Mouse (Mus musculus): ENCODE results near the gene Mast3. TPM values are rescaled to one million over a fixed set of nuclear protein-coding genes. Genes with fewer than 3 reads are reported as not detected.

The Mast3 gene
- polyA plus RNA-seq, 1 experiment = 45.2 TPM

DNA sequence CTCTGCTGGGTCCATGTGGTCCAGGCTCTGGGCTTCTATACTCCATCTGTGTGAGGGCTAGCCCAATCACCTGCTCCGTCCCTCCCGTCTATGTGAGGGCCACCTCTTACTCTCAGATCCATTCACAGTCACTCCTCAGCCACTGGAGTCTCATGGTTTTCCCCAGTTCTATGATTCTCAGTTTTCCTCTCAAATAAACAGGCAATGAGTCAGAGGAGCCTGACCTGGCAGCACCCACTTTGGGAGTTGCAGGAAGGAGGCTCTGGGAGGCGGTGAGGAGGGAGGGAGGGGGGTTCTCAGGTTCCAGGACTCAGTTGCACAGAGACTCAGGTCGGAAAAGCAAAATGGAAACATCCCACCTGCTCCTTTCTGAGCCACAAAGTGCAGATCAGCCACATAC lies 8.0 kb upstream of the Mast3 start:
- no peak for TF ChIP-seq CTCF (IDR thresholded peaks at IDR 0.05; ENCODE audit: borderline replicate concordance, extremely low read depth, insufficient read depth, insufficient read length)
- TF ChIP-seq POLR2A (IDR thresholded peaks at IDR 0.05; ENCODE audit: borderline replicate concordance, extremely low read depth, insufficient read depth, insufficient read length, poor library complexity, severe bottlenecking) = no peak
- DNase-seq (ENCODE audit: low read depth) = no peak

DNA sequence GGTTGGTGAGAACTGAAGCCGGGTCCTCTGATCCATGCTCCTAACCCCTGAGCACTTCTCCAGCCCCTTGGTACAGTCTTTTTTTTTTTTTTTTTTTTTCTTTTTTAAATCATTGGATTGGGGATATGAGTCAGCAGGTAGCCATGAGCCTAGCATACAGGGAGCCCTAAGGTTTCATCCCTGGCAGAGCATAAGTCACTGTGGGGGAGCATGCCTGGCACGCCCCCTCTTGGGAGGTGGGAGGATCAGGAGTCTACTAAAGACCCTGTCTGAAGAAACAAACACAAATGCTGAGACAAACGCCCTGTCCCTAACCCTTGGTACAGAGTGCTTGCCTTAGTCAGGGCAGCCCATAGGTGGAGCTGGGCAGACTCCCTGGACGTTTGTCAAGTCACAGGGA lies 7.2 kb upstream of the Mast3 start:
- TF ChIP-seq POLR2A (IDR thresholded peaks at IDR 0.05; ENCODE audit: borderline replicate concordance, extremely low read depth, insufficient read depth, insufficient read length, poor library complexity, severe bottlenecking) (no peak), CTCF (IDR thresholded peaks at IDR 0.05; ENCODE audit: borderline replicate concordance, extremely low read depth, insufficient read depth, insufficient read length) (no peak)
- DNase-seq (ENCODE audit: low read depth) = no peak

DNA sequence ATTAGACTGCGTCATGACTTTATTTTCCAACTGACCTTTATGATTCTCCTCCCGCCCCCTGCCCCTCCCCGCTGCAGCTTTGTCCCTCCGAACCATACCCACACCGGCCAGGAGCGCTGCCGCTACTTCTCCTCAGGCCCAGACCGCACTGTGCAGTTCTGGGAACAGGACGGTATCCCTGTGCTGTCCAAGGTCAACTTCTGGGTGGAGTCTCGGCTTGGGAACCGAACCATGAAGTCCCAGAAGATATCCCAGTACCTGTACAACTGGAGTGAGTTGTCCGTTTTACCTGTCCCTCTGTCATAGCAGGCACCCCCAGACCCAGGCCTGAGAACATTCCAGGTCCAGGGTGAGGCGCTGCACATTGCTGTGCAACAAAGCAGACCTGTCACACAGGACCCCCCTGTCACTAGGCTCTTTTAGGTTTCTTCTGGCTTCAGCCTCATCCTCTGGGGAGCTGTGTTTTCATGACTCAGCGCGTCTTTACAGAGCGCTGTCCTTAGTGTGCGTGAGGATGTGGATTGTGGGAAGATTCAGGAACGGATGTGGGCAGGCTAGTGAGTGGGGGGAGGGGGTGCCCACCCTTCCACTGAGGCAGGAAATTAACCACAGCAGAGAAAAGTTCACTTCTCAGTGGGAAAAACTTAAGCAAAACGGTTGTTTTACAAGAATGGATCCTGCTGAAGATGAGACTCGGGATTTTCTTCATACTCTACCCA lies 6.3 kb upstream of the Mast3 start:
- TF ChIP-seq POLR2A (IDR thresholded peaks at IDR 0.05; ENCODE audit: borderline replicate concordance, extremely low read depth, insufficient read depth, insufficient read length, poor library complexity, severe bottlenecking) (no peak), CTCF (IDR thresholded peaks at IDR 0.05; ENCODE audit: borderline replicate concordance, extremely low read depth, insufficient read depth, insufficient read length) (no peak)
- DNase-seq (ENCODE audit: low read depth) = no peak

DNA sequence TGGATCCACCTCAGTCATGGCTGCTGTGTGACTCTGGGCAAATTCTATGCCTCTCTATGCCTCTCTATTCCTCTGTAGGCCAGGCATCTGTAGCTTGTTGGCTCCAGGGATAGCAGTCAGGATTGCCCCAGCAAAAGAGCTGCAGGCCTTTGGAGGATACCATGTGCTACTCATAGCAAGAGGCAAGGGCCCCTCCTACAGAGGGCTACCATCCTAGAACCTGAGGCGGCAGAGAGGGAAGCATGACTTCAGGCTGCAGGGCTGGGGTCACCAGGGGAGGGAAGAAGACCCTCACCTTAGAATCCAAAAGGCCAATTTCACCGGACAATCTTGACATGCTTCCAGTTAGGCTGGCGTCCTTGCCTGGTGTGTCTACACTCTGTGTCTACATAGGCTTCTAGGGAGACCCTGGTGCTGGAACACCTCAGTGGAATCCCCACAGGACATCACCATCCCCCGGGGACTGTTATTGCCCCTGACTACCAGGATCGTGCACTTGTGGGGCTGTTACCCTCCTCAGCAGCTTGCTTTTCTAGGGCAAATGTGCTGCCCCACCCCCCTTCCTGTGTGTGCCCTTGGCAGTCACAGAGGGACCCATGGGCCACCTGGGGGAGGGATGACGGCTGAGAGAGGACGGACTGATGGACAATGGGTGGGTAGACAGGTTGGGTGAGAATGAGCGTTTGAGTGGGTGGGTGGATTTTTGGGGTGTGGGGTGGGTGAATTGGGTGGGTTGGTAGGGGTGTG lies 4.3 kb upstream of the Mast3 start:
- DNase-seq (ENCODE audit: low read depth) = no peak
- no peak for TF ChIP-seq CTCF (IDR thresholded peaks at IDR 0.05; ENCODE audit: borderline replicate concordance, extremely low read depth, insufficient read depth, insufficient read length)
- no peak for TF ChIP-seq POLR2A (IDR thresholded peaks at IDR 0.05; ENCODE audit: borderline replicate concordance, extremely low read depth, insufficient read depth, insufficient read length, poor library complexity, severe bottlenecking)

DNA sequence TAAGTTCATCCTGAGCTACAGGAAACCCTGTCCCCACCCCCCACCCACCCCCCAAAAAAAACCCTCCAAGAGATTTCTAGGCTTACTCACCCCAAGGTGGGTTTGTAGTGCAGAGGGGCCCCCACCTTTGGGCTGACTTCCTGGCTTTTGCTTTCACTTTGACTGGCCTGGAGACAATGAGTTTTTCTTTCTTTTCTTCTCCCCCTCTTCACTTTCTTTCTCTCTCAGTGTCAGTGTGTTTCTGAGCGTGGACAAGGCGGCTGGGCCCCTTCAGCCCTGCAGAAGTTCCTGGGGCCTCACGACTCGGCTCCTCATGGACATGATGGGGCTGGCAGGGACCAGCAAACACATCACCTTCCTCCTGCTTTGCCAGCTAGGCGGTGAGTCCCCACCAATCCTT lies 3.4 kb upstream of the Mast3 start, which contains the start of gene Il12rb1:
Gene Il12rb1, plus strand, starts transcription at position 211 of the 400 bp plus-strand sequence.
- DNase-seq (ENCODE audit: low read depth) = no peak
- no peak for TF ChIP-seq CTCF (IDR thresholded peaks at IDR 0.05; ENCODE audit: borderline replicate concordance, extremely low read depth, insufficient read depth, insufficient read length)
- no peak for TF ChIP-seq POLR2A (IDR thresholded peaks at IDR 0.05; ENCODE audit: borderline replicate concordance, extremely low read depth, insufficient read depth, insufficient read length, poor library complexity, severe bottlenecking)

DNA sequence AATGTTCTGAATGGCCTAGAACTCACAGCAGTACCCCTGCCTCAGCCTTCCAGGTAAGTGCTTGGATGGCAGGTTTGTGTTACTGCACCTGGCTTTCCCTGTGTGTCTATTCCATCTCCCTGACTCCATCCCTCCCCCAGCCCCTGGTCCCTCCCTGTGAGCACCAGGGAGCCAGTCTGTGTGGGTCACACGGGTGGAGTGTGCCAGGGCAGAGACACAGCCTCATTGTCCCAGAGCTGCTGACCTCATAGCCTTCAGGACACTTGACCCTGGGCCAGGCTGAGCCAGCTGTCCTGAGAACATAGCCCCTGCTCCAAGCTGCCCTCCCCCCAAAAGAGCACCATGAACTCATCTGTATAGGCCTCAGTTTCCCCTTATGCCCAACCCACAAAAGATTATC lies 2.5 kb upstream of the Mast3 start:
- DNase-seq (ENCODE audit: low read depth) = no peak
- no peak for TF ChIP-seq POLR2A (IDR thresholded peaks at IDR 0.05; ENCODE audit: borderline replicate concordance, extremely low read depth, insufficient read depth, insufficient read length, poor library complexity, severe bottlenecking)
- TF ChIP-seq CTCF (IDR thresholded peaks at IDR 0.05; ENCODE audit: borderline replicate concordance, extremely low read depth, insufficient read depth, insufficient read length) = no peak

DNA sequence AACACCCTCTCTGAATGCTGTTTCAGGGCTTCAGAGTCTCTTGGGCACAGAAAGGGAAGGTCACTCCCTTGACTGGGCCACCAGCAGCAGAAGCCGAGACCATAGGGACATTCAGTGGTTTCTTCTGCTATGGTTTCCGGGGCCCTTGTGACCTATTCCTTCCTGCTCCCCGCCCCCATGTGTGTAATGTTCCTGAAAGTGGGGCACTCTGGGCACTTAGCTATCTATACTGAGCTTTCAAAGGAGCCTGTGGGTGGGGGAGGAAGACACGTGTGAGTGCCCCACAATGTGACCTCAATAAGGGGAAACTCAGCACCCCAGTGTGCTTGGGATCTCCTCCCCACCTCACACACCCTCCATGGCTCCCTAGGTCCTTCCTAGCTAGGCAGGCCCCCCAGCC lies 1.7 kb upstream of the Mast3 start:
- DNase-seq (ENCODE audit: low read depth) = no peak
- TF ChIP-seq CTCF (IDR thresholded peaks at IDR 0.05; ENCODE audit: borderline replicate concordance, extremely low read depth, insufficient read depth, insufficient read length) (no peak), POLR2A (IDR thresholded peaks at IDR 0.05; ENCODE audit: borderline replicate concordance, extremely low read depth, insufficient read depth, insufficient read length, poor library complexity, severe bottlenecking) (no peak)

DNA sequence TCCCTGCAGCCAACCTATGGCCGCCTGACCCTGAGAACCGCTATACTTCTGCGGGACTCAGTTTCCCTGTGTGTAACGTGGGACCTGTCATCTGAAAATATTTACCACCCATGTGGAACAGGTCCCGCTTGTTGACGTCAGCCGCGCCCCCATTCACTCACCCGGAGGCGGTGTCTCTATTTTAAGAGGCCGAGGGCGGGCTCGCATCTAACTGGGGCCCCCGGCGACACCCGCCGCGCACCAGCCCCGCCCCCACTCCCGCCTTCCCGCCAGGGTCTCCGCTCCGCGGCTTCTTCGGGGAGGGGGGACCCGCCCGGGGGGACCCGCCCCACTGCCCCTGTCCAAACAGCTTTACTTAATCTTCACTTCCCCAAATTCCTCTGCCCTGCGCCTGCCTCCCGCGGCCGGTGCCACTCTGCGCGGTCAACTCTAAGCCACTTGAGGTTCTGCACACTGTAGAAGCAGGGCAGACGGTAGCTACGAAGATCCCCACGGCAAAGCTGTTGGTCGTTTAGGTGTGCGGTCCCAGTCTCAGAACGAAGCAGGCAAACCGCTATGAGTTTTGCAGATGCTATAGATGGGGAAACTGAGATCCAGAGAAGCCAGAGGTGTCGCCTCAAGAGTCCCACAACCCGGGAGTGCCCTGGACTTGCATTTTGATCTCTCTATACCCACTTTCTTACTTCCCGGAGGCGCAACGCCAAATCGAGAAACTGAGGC lies 933 bp downstream of the Mast3 start:
- DNase-seq (ENCODE audit: low read depth) = peak; percentile 22
- TF ChIP-seq POLR2A (IDR thresholded peaks at IDR 0.05; ENCODE audit: borderline replicate concordance, extremely low read depth, insufficient read depth, insufficient read length, poor library complexity, severe bottlenecking) (no peak), CTCF (IDR thresholded peaks at IDR 0.05; ENCODE audit: borderline replicate concordance, extremely low read depth, insufficient read depth, insufficient read length) (no peak)

DNA sequence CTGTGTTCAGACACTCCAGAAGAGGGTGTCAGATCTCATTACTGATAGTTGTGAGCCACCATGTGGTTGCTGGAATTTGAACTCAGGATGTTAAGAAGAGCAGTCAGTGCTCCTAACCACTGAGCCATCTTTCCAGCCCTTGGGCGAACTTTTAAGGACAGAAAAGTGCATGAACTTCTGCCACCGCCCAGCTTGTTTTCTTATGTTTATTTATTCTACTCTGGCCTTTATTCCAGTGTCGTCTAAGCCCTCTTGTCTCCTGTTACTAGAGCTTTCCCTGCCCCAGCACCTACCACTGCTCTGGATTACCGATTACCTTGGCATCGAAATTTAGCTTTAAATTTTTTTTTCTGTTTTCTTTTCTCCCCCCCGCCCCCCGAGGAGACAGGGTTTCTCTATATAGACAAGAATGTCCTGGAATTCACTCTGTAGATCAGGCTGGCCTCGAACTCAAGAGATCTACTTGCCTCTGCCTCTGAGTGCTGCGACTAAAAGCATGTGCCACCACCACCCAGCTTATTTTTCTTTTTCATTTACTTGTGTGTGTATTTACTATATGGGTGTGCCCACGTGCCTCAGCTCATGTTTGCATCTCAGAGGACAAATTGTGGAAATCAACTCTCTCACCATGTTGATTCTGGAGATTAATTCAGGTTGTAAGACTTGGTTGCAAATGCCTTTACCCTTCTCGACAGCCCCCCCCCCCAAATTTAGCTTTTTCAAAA lies 1.9 kb downstream of the Mast3 start:
- no peak for DNase-seq (ENCODE audit: low read depth)
- no peak for TF ChIP-seq POLR2A (IDR thresholded peaks at IDR 0.05; ENCODE audit: borderline replicate concordance, extremely low read depth, insufficient read depth, insufficient read length, poor library complexity, severe bottlenecking)
- TF ChIP-seq CTCF (IDR thresholded peaks at IDR 0.05; ENCODE audit: borderline replicate concordance, extremely low read depth, insufficient read depth, insufficient read length) = no peak

DNA sequence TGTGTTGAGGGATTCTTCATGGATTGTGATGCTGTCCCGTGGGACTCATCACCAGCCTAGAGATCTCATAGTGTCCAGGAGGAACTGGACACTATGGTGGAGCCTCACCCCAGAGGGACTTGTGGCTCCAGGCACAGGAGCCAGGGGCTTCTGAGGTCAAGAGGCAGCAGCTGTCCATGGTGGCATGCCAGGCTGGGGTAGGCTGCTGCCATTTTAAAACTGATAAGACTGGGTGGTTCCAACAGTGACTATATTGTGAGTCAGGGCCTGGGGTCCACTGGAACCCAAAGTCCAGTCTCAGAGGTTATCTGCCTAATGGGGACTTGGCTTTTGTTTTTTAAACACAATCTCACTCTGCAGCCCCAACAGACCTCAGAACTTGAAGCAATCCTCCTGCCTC lies 3.0 kb downstream of the Mast3 start:
- no peak for DNase-seq (ENCODE audit: low read depth)
- no peak for TF ChIP-seq POLR2A (IDR thresholded peaks at IDR 0.05; ENCODE audit: borderline replicate concordance, extremely low read depth, insufficient read depth, insufficient read length, poor library complexity, severe bottlenecking)

DNA sequence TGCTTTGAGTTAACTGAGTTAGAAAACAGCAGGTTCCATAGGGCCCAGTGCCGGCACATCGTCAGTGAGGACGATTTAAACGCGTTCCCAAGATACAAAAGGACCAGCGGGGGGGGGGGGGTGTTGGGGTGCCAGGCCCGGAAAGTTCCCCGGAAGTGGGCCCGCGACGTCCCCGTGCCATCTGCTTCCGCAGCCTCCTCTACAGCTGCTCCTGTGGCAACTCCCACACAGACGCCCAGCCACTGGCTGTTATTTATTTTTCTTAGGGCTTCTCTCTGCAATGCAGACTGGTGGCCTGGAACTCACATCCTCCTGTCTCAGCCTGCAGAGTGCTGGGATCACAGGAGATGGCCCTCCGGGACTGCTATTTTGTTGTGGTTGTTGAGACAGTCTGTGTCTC lies 3.7 kb downstream of the Mast3 start:
- no peak for TF ChIP-seq CTCF (IDR thresholded peaks at IDR 0.05; ENCODE audit: borderline replicate concordance, extremely low read depth, insufficient read depth, insufficient read length)
- no peak for TF ChIP-seq POLR2A (IDR thresholded peaks at IDR 0.05; ENCODE audit: borderline replicate concordance, extremely low read depth, insufficient read depth, insufficient read length, poor library complexity, severe bottlenecking)
- DNase-seq (ENCODE audit: low read depth) = peak; percentile 25
